Mouse (Mus musculus): Measurements from ENCODE around the gene Cks1brt. TPM values are rescaled to one million over a fixed set of nuclear protein-coding genes. Genes with fewer than 3 reads are reported as not detected.
"Not testable (repeated sequence)": the region's sequence is repeated elsewhere in the genome, so short reads cannot be mapped to it uniquely, and the experiment has no call there.

The Cks1brt gene
- not detected in 2 replicates for polyA plus RNA-seq (2016; fragmentation: Nextera tagmentation; extraction: Ambion mirVana)

GRCm38 (mm10) chr8:85151624-85152023 lies at the start of gene Cks1brt:
Cks1brt (plus strand) TSS chr8:85151924.
- ATAC-seq (ENCODE audit: insufficient number of reproducible peaks, insufficient read depth, low FRiP score, low TSS enrichment), result no peak
- no peak within 1 kb of the TSS for H3K27ac ChIP-seq
- H3K4me2 ChIP-seq (replicated peaks), result no peak within 1 kb of the TSS
- H3K9ac ChIP-seq, result no peak within 1 kb of the TSS
- no peaks in the 10 kb centered on the region for H3K36me3 ChIP-seq
- 79% methylated on average over 3 of the region's 3 CpGs for WGBS
- peaks cover 27% of the 10 kb centered on the region for H3K9me3 ChIP-seq
- no peaks in the 10 kb centered on the region for H3K4me1 ChIP-seq
- H3K27me3 ChIP-seq, result no peaks in the 10 kb centered on the region
- H3K4me3 ChIP-seq, result no peak within 1 kb of the TSS

- no peaks in the 10 kb centered on the region for H3K27me3 ChIP-seq
- ATAC-seq (ENCODE audit: insufficient number of reproducible peaks, insufficient read depth, low FRiP score, low TSS enrichment), result no peak
- 93% methylated on average over 10 of the region's 10 CpGs for WGBS
Observed at GRCm38 (mm10) chr8:85113241-85113640, 38.5 kb upstream of the Cks1brt start.

GRCm38 (mm10) chr8:85115501-85115900 lies 36.2 kb upstream of the Cks1brt start:
- ATAC-seq (ENCODE audit: insufficient number of reproducible peaks, insufficient read depth, low FRiP score, low TSS enrichment), result no peak
- H3K9ac ChIP-seq, result no peak overlapping the region
- no peak overlapping the region for H3K4me2 ChIP-seq (replicated peaks)
- no peaks in the 10 kb centered on the region for H3K9me3 ChIP-seq
- peaks cover 7% of the 10 kb centered on the region; the same call in 1 of the 2 replicates for H3K4me1 ChIP-seq
- H3K27ac ChIP-seq, result no peak overlapping the region
- H3K4me3 ChIP-seq, result no peak overlapping the region
- WGBS, result 81% methylated on average over 4 of the region's 4 CpGs
- peaks cover 18% of the 10 kb centered on the region for H3K36me3 ChIP-seq
- H3K27me3 ChIP-seq, result no peaks in the 10 kb centered on the region

More at GRCm38 (mm10) chr8:85113241-85113640, 38.5 kb upstream of the Cks1brt start:
- peaks cover 31% of the 10 kb centered on the region for H3K36me3 ChIP-seq
- H3K9me3 ChIP-seq, result no peaks in the 10 kb centered on the region
- no peak overlapping the region for H3K4me2 ChIP-seq (replicated peaks)
- no peak overlapping the region for H3K27ac ChIP-seq
- no peak overlapping the region for H3K9ac ChIP-seq
- no peaks in the 10 kb centered on the region for H3K4me1 ChIP-seq
- no peak overlapping the region for H3K4me3 ChIP-seq

- H3K4me1 ChIP-seq, result peaks cover 7% of the 10 kb centered on the region; the same call in 1 of the 2 replicates
- H3K4me2 ChIP-seq (replicated peaks), result no peak overlapping the region
- no peaks in the 10 kb centered on the region for H3K27me3 ChIP-seq
- 90% methylated on average over 7 of the region's 7 CpGs for WGBS
- H3K9me3 ChIP-seq, result no peaks in the 10 kb centered on the region
- H3K4me3 ChIP-seq, result no peak overlapping the region
- H3K9ac ChIP-seq, result no peak overlapping the region
- H3K27ac ChIP-seq, result no peak overlapping the region
- peaks cover 5% of the 10 kb centered on the region for H3K36me3 ChIP-seq
- ATAC-seq (ENCODE audit: insufficient number of reproducible peaks, insufficient read depth, low FRiP score, low TSS enrichment), result no peak
Observed at GRCm38 (mm10) chr8:85116984-85117383, 34.7 kb upstream of the Cks1brt start.

DNA sequence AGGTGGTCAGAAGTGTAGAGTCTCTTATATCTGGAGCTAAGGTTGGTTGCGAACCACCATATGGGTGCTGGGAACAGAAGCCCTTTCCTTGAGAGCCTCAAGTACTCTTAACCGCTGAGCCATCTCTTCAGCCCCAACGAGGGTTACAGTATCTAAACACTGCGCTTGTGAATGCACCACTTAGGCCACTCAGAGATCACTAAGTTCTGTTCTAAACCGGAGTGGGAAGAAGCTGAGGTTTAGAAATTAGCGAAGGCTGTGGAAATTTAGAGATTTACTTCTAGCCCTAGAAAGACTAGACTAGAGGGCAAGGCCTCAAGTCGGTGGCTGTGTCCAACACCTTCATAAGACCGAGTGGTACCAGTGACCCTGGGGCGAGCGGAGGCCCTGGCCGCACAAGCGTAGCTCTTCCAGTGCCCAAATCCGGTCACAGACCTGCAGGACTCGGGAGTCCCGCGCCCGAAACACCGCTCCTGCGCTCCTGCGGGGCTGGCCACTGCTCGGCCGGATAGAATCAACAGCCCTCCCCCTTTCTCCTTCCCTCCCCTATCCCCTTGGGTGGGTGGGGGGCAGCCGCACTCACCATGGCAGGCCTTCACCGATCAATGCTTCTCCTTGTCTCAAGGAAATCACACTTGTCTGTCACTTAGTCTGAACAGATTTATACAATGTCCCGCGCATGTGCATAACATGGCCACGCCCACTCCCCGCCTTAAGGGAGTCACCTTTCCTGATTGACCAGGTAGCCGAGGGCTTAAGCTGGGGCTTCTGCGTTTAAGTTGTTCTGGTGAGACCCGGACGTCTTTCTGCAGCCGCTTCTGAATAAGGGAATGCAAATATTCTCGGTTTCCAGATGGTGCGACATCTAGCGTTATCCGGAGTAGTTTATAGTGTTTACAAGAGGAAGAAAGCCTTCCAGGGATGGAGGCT lies 32.4 kb upstream of the Cks1brt start:
- no peaks in the 10 kb centered on the region for H3K27me3 ChIP-seq

DNA sequence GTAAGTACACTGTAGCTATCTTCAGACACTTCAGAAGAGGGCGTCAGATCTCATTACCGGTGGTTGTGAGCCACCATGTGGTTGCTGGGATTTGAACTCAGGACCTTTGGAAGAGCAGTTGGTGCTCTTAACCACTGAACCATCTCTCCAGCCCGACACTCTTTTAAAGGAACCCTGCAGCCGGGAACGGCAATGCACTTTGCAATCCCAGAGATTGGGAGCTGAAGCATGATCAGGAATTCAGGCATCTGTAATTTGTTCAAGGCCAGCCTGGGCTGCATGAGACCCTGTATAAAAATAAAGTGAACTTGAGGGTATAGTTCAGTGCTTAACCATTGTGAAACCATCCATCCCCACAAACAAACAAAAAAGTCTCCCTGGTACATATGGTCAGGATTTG lies 31.5 kb upstream of the Cks1brt start:
- WGBS, result 85% methylated on average over 5 of the region's 5 CpGs
- not testable (repeated sequence) for H3K4me3 ChIP-seq; H3K36me3 ChIP-seq; H3K9me3 ChIP-seq; H3K27ac ChIP-seq; H3K4me2 ChIP-seq (replicated peaks); ATAC-seq (ENCODE audit: insufficient number of reproducible peaks, insufficient read depth, low FRiP score, low TSS enrichment); H3K9ac ChIP-seq; H3K27me3 ChIP-seq; H3K4me1 ChIP-seq

More for the DNA sequence above, 32.4 kb upstream of the Cks1brt start:
- peak; percentile 89 for ATAC-seq (ENCODE audit: insufficient number of reproducible peaks, insufficient read depth, low FRiP score, low TSS enrichment)
- H3K4me1 ChIP-seq, result peaks cover 7% of the 10 kb centered on the region; the same call in 1 of the 2 replicates
- H3K9ac ChIP-seq, result peak overlapping the region; percentile 53
- no peaks in the 10 kb centered on the region for H3K36me3 ChIP-seq
- peak overlapping the region; percentile 52 for H3K27ac ChIP-seq
- peak overlapping the region; percentile 70 for H3K4me2 ChIP-seq (replicated peaks)
- H3K9me3 ChIP-seq, result no peaks in the 10 kb centered on the region
- WGBS, result 7% methylated on average over 37 of the region's 37 CpGs
- peak overlapping the region; percentile 60 for H3K4me3 ChIP-seq

DNA sequence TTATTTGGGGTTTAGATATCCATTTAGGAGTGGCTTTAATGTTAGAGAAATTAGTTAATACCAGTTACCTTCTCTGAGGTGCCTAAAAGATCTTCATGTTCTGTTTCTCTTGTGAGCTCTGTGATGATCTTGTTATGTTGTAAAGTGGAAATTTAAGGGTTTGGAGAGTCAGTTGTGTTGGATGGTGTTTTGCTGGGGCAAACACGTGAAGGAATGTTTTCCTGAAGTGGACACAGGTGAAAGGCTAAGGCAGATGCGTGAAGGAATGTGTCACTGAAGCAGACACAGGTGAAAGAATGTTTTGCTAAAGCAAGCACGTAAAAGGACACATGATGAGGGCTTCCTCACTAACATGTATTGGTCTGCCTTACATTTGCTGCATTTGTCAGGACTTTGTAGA lies 28.7 kb upstream of the Cks1brt start, which contains the start of gene Zfp791:
Gene Zfp791 (minus strand): TSS at position 101 of the 400 bp plus-strand sequence.
- WGBS, result 70% methylated on average over 3 of the region's 3 CpGs

DNA sequence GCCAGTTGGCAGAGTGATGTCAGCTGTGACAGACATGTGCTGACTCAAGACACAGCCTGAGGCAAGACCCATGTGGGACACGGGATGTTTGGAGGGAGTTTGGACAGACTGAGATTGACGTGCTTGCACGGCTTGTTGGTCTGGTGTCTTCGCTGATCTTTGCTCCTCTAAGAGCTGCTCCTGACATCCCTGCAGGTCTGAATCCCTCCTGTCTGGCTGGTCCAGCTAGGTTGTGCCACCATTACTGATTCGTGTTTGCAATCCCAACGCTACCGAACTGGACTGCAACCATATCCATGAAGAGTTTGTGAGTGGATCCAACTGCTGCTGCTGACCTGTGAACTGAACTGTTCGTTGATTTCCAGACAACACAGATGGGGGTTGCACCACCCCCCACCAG lies 28.0 kb upstream of the Cks1brt start:
- Histone ChIP-seq H3K27ac (no peak overlapping the region), H3K4me1 (peaks cover 4% of the 10 kb centered on the region; the same call in 1 of the 2 replicates), H3K36me3 (no peaks in the 10 kb centered on the region), H3K9ac (no peak overlapping the region), H3K9me3 (no peaks in the 10 kb centered on the region), H3K4me3 (no peak overlapping the region), H3K4me2 (replicated peaks) (no peak overlapping the region), H3K27me3 (no peaks in the 10 kb centered on the region)
- WGBS, result 89% methylated on average over 8 of the region's 8 CpGs
- no peak for ATAC-seq (ENCODE audit: insufficient number of reproducible peaks, insufficient read depth, low FRiP score, low TSS enrichment)

More for the DNA sequence above, 28.7 kb upstream of the Cks1brt start, which contains the start of gene Zfp791:
- Histone ChIP-seq H3K4me3 (no peak within 1 kb of the TSS), H3K27ac (no peak within 1 kb of the TSS), H3K9ac (no peak within 1 kb of the TSS), H3K9me3 (no peaks in the 10 kb centered on the region), H3K36me3 (no peaks in the 10 kb centered on the region), H3K4me1 (peaks cover 7% of the 10 kb centered on the region; the same call in 1 of the 2 replicates), H3K27me3 (no peaks in the 10 kb centered on the region), H3K4me2 (replicated peaks) (no peak within 1 kb of the TSS)
- no peak for ATAC-seq (ENCODE audit: insufficient number of reproducible peaks, insufficient read depth, low FRiP score, low TSS enrichment)

DNA sequence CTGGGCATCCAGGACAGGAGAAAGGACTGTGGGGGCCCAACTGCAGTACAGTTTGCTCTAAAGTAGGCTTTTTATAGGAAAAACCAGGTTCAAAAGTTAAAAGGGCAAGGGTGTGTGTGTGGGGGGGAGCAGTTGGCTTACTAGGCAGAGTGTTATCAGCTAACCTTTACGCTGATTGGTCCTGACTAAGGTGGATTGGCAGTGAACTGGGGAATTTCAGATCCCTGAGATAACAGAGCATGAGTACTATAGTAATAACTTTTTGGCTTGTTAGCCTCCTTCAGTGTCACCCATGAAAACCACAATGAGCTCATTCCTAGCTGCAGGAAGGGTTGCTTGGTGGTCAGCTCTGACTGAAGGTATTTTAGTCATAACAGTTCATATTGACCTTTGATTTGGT lies 19.4 kb upstream of the Cks1brt start:
- H3K4me3 ChIP-seq, result no peak overlapping the region
- no peaks in the 10 kb centered on the region for H3K4me1 ChIP-seq
- H3K9me3 ChIP-seq, result 0 out of 2 replicates have a peak, but pooled peaks cover 2% of the 10 kb centered on the region
- ATAC-seq (ENCODE audit: insufficient number of reproducible peaks, insufficient read depth, low FRiP score, low TSS enrichment), result no peak
- WGBS, result 89% methylated on average over 1 of the region's 1 CpGs
- H3K9ac ChIP-seq, result no peak overlapping the region
- H3K36me3 ChIP-seq, result no peaks in the 10 kb centered on the region
- H3K27ac ChIP-seq, result no peak overlapping the region
- no peak overlapping the region for H3K4me2 ChIP-seq (replicated peaks)
- peaks cover 7% of the 10 kb centered on the region; the same call in 1 of the 2 replicates for H3K27me3 ChIP-seq

GRCm38 (mm10) chr8:85135690-85136089 lies 16.0 kb upstream of the Cks1brt start:
- not testable (repeated sequence) for H3K9ac ChIP-seq; H3K9me3 ChIP-seq; H3K4me3 ChIP-seq; H3K36me3 ChIP-seq; H3K4me2 ChIP-seq (replicated peaks); ATAC-seq (ENCODE audit: insufficient number of reproducible peaks, insufficient read depth, low FRiP score, low TSS enrichment); H3K27me3 ChIP-seq; H3K27ac ChIP-seq; H3K4me1 ChIP-seq
- whole genome bisulfite sequencing, result 92% methylated on average over 2 of the region's 2 CpGs

- Histone ChIP-seq H3K4me2 (replicated peaks) (no peak overlapping the region), H3K9ac (no peak overlapping the region), H3K4me3 (no peak overlapping the region), H3K36me3 (no peaks in the 10 kb centered on the region), H3K27me3 (no peaks in the 10 kb centered on the region), H3K4me1 (no peaks in the 10 kb centered on the region), H3K9me3 (no peaks in the 10 kb centered on the region), H3K27ac (no peak overlapping the region)
- ATAC-seq (ENCODE audit: insufficient number of reproducible peaks, insufficient read depth, low FRiP score, low TSS enrichment), result no peak
- 94% methylated on average over 4 of the region's 4 CpGs for WGBS
Observed at GRCm38 (mm10) chr8:85142516-85142915, 9.2 kb upstream of the Cks1brt start.

DNA sequence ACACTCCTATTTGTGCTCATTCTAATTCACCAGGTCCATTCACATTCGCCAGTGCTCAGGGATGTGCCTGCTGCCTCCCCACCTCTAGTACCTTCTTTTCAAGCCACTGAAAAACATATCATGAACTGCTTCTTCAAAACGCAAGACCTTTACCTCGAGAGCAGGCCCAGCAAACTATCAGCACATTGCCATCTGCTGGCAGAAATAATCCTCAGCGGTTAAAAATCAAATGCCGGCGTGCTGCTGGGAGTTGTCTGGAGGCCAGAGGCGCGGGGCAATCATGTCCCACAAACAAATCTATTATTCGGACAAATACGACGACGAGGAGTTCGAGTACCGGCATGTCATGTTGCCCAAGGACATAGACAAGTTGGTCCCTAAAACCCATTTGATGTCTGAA lies 19.6 kb downstream of the Cks1brt start:
- Histone ChIP-seq H3K27me3 (no peaks in the 10 kb centered on the region), H3K9ac (no peak overlapping the region), H3K4me2 (replicated peaks) (no peak overlapping the region), H3K36me3 (no peaks in the 10 kb centered on the region), H3K27ac (no peak overlapping the region), H3K4me3 (no peak overlapping the region), H3K9me3 (no peaks in the 10 kb centered on the region), H3K4me1 (no peaks in the 10 kb centered on the region)
- WGBS, result 26% methylated on average over 14 of the region's 14 CpGs
- no peak for ATAC-seq (ENCODE audit: insufficient number of reproducible peaks, insufficient read depth, low FRiP score, low TSS enrichment)

Data from embryonic facial prominence, embryonic 12.5 days (tissue).